9 mouse cellular contexts compared by ENCODE assay signal in the genomic region with DNA sequence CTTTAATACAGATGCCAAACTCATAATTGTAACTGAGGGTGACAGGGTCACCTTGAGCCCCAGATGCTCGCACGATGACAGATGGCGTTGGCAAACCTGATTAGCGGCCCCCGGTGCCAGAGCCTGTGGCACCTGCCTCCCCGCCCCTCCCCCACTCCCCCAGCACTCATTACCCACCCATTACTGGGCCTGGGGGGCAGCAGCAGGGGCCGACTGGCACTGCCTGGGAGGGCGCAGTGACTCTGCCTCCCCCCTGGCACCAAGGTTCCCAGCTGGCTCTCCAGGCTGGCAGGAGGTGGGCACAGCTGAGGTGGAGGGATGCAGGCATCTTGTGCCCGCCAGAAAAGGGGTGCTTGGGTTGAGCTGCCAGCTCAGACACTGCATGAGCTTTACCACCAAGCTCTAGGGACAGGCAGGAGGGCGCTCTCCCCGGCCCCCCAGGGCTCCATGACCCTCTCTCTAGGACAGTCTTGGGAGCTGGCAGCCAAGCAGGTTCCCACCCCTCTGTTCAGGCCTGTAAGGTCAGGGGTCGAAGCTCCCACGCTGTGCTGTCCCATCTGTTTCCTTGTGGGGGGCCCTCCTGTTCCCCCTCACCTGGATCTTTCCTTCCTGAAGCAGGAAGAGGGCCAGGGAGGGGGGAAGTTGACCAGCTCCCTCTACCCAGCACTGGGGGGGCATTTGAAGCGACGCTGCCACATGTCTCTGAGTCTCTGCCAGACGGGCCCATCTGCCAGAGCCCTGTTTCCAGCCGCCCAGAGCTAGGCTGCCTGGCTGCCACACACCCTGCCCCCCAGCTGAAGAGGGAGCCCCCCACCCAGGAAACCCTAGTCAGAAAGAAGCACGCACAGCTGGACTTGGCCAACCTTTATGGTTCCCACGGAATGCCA. TPM values are rescaled to one million over a fixed set of nuclear protein-coding genes. Genes with fewer than 3 reads are reported as not detected.
DNase-seq lines count a peak whose midpoint lies in the region; ATAC-seq and TF ChIP-seq lines count a peak whose summit lies in the region.
"Had no signal": no experiment of that assay in that cellular context is flagged by ENCODE, and none has a peak within 500 bp of the region (broad histone marks: within the 10 kb centered on the region; RNA-seq: fewer than 3 reads in every experiment).

No protein-coding gene starts in this region.

- intact Hi-C loops in left cerebral cortex, postnatal 25 days (cut with DNase I) = loop anchor here (5.0 kb wide), 1 partner anchor 177 kb away; no protein-coding TSS in a partner anchor

- peaks cover 27% of the 10 kb centered on the region for H3K4me1 ChIP-seq in kidney, embryonic 15.5 days
- peaks cover 48% of the 10 kb centered on the region for H3K4me1 ChIP-seq in G1E (ENCODE audit: insufficient read depth, low read depth, low read length)
- H3K4me1 ChIP-seq in hindbrain, embryonic 15.5 days (replicated peaks) = peaks cover 32% of the 10 kb centered on the region

- H3K27me3 ChIP-seq in kidney, embryonic 15.5 days = peaks cover 52% of the 10 kb centered on the region
- peaks cover 18% of the 10 kb centered on the region for H3K27me3 ChIP-seq in G1E (ENCODE audit: insufficient read depth, low read length)
- H3K27me3 ChIP-seq in hindbrain, embryonic 15.5 days = no peaks in the 10 kb centered on the region

- no peak overlapping the region for H3K4me2 ChIP-seq in kidney, embryonic 15.5 days
- 0 out of 2 replicates have a peak overlapping the region, but pooled peaks have one; percentile 7 for H3K4me2 ChIP-seq in hindbrain, embryonic 15.5 days
- H3K4me2 ChIP-seq: liver, embryonic 15.5 days had no signal

- peak; percentile 1 for ATAC-seq in kidney, embryonic 15.5 days (replicated peaks; ENCODE audit: low FRiP score)
- no peak for ATAC-seq in G1E (ENCODE audit: extremely low read depth, insufficient number of reproducible peaks, low FRiP score, poor library complexity, severe bottlenecking)
- peak; percentile 27 for ATAC-seq in hindbrain, embryonic 15.5 days (ENCODE audit: low FRiP score, low read depth)
- no peak for ATAC-seq in CD4-positive, CD25-positive, alpha-beta regulatory T cell, adult 4 months

- whole genome bisulfite sequencing in kidney, embryonic 15.5 days = 50% methylated on average over 19 of the region's 19 CpGs
- 21% methylated on average over 19 of the region's 19 CpGs for WGBS in hindbrain, embryonic 15.5 days

- no peaks in the 10 kb centered on the region for H3K9me3 ChIP-seq in kidney, embryonic 15.5 days (replicated peaks)
- no peaks in the 10 kb centered on the region for H3K9me3 ChIP-seq in G1E (replicated peaks)
- no peaks in the 10 kb centered on the region for H3K9me3 ChIP-seq in hindbrain, embryonic 15.5 days
- H3K9me3 ChIP-seq: liver, embryonic 15.5 days had no signal

- no peaks in the 10 kb centered on the region for H3K36me3 ChIP-seq in kidney, embryonic 15.5 days
- peaks cover 4% of the 10 kb centered on the region for H3K36me3 ChIP-seq in G1E (replicated peaks)
- no peaks in the 10 kb centered on the region for H3K36me3 ChIP-seq in hindbrain, embryonic 15.5 days
- H3K36me3 ChIP-seq: liver, embryonic 15.5 days had no signal

- no peak for DNase-seq in kidney, adult 9 months
- no peak for DNase-seq in G1E (ENCODE audit: low spot score)
- DNase-seq in cerebellum, postnatal 10 days = peak; percentile 94 to 95
- DNase-seq in left cerebral cortex, postnatal 25 days (ENCODE audit: low spot score in 2 of 2) = no peak
- DNase-seq in ovary, postnatal 14 days (ENCODE audit: low spot score) = no peak

- TF ChIP-seq CTCF in G1E (IDR thresholded peaks at IDR 0.05; ENCODE audit: low read depth, low read length) = no peak

- no peak overlapping the region for H3K9ac ChIP-seq in kidney, embryonic 15.5 days
- no peak overlapping the region for H3K9ac ChIP-seq in hindbrain, embryonic 15.5 days
- H3K9ac ChIP-seq: liver, embryonic 15.5 days had no signal

- no peak overlapping the region for H3K27ac ChIP-seq in kidney, embryonic 15.5 days
- H3K27ac ChIP-seq in hindbrain, embryonic 15.5 days (replicated peaks) = peak overlapping the region; percentile 79
- H3K27ac ChIP-seq: liver, embryonic 15.5 days had no signal

- no peak overlapping the region for H3K4me3 ChIP-seq in kidney, embryonic 15.5 days (replicated peaks)
- peak overlapping the region; percentile 33; the same call in 1 of the 2 replicates for H3K4me3 ChIP-seq in G1E (ENCODE audit: low read depth, low read length)
- H3K4me3 ChIP-seq in hindbrain, embryonic 15.5 days = no peak overlapping the region
- H3K4me3 ChIP-seq: liver, embryonic 15.5 days had no signal

RNA-seq across cellular contexts. Expression of a gene that starts 7.8 kb away (rescaled TPM):
- polyA plus RNA-seq in kidney, embryonic 15.5 days (2015; fragmentation: Nextera tagmentation; extraction: Ambion mirVana) = 6.3 and 7.0 TPM in 2 replicates
- total RNA-seq in G1E (2014; fragmentation: Nextera tagmentation) (7.1 and 7.7 TPM in 2 replicates), G1E (2017) (1.8 and 2.2 TPM in 2 replicates)
- polyA plus RNA-seq in G1E (2012) = 1.4 and 2.1 TPM in 2 replicates
- polyA plus RNA-seq in hindbrain, embryonic 15.5 days (2015; fragmentation: Nextera tagmentation; extraction: Ambion mirVana) = 14.0 and 15.1 TPM in 2 replicates
- polyA plus RNA-seq in CD4-positive, CD25-positive, alpha-beta regulatory T cell, adult 4 months (2017; shearing (Covaris generic)) = 1 to 10 TPM; 4.9 to 7.6 TPM
- total RNA-seq in left cerebral cortex, postnatal 25 days (2021) = 1 to 10 TPM; 8.3 to 9.5 TPM

RNA-seq across cellular contexts. Expression of a gene that starts 14.7 kb away (rescaled TPM):
- 14.2 and 15.5 TPM in 2 replicates for polyA plus RNA-seq in kidney, embryonic 15.5 days (2015; fragmentation: Nextera tagmentation; extraction: Ambion mirVana)
- total RNA-seq in G1E (2014; fragmentation: Nextera tagmentation) (30.0 and 34.0 TPM in 2 replicates), G1E (2017) (2.7 and 4.3 TPM in 2 replicates)
- 14.3 and 16.2 TPM in 2 replicates for polyA plus RNA-seq in G1E (2012)
- 71.2 and 87.6 TPM in 2 replicates for polyA plus RNA-seq in hindbrain, embryonic 15.5 days (2015; fragmentation: Nextera tagmentation; extraction: Ambion mirVana)
- 1 to 10 TPM; 2.8 to 7.2 TPM for polyA plus RNA-seq in CD4-positive, CD25-positive, alpha-beta regulatory T cell, adult 4 months (2017; shearing (Covaris generic))
- total RNA-seq in left cerebral cortex, postnatal 25 days (2021) = 100 to 1,000 TPM; 273 to 322 TPM

RNA-seq across cellular contexts. Expression of a gene that starts 16.5 kb away (rescaled TPM):
- polyA plus RNA-seq in kidney, embryonic 15.5 days (2015; fragmentation: Nextera tagmentation; extraction: Ambion mirVana) = 52.6 and 53.0 TPM in 2 replicates
- total RNA-seq in G1E (2014; fragmentation: Nextera tagmentation) = 10.0 and 13.0 TPM in 2 replicates
- 20.4 and 20.9 TPM in 2 replicates for total RNA-seq in G1E (2017)
- 79.7 and 93.0 TPM in 2 replicates for polyA plus RNA-seq in G1E (2012)
- 39.7 and 40.6 TPM in 2 replicates for polyA plus RNA-seq in hindbrain, embryonic 15.5 days (2015; fragmentation: Nextera tagmentation; extraction: Ambion mirVana)
- polyA plus RNA-seq in CD4-positive, CD25-positive, alpha-beta regulatory T cell, adult 4 months (2017; shearing (Covaris generic)) = 10 to 100 TPM; 14.3 to 16.4 TPM
- 10 to 100 TPM; 23.4 to 24.7 TPM for total RNA-seq in left cerebral cortex, postnatal 25 days (2021)

RNA-seq across cellular contexts. Expression of a gene that starts 25.7 kb away (rescaled TPM):
- polyA plus RNA-seq in kidney, embryonic 15.5 days (2015; fragmentation: Nextera tagmentation; extraction: Ambion mirVana) = 112 and 122 TPM in 2 replicates
- total RNA-seq in G1E (2014; fragmentation: Nextera tagmentation) = 116 and 121 TPM in 2 replicates
- total RNA-seq in G1E (2017) = 38.7 and 39.2 TPM in 2 replicates
- 414 and 672 TPM in 2 replicates for polyA plus RNA-seq in G1E (2012)
- polyA plus RNA-seq in hindbrain, embryonic 15.5 days (2015; fragmentation: Nextera tagmentation; extraction: Ambion mirVana) = 79.1 and 85.9 TPM in 2 replicates
- polyA plus RNA-seq in CD4-positive, CD25-positive, alpha-beta regulatory T cell, adult 4 months (2017; shearing (Covaris generic)) = 100 to 1,000 TPM; 139 to 160 TPM
- total RNA-seq in left cerebral cortex, postnatal 25 days (2021) = 10 to 100 TPM; 67.8 to 73.7 TPM

RNA-seq across cellular contexts. Expression of a gene that starts 31.9 kb away (rescaled TPM):
- polyA plus RNA-seq in kidney, embryonic 15.5 days (2015; fragmentation: Nextera tagmentation; extraction: Ambion mirVana) = 1,039 and 1,041 TPM in 2 replicates
- total RNA-seq in G1E (2014; fragmentation: Nextera tagmentation) (406 and 435 TPM in 2 replicates), G1E (2017) (831 and 954 TPM in 2 replicates)
- 248 and 253 TPM in 2 replicates for polyA plus RNA-seq in G1E (2012)
- 700 and 710 TPM in 2 replicates for polyA plus RNA-seq in hindbrain, embryonic 15.5 days (2015; fragmentation: Nextera tagmentation; extraction: Ambion mirVana)
- polyA plus RNA-seq in CD4-positive, CD25-positive, alpha-beta regulatory T cell, adult 4 months (2017; shearing (Covaris generic)) = 100 to 1,000 TPM; 250 to 281 TPM
- total RNA-seq in left cerebral cortex, postnatal 25 days (2021) = 100 to 1,000 TPM; 562 to 564 TPM

Comparison
In these comparisons a context has a peak if more than half of its experiments do, and no peak if none do; other contexts are left out.
1. ATAC-seq: peak in kidney, embryonic 15.5 days (single experiment) and hindbrain, embryonic 15.5 days (single experiment); none in G1E (single experiment) and CD4-positive, CD25-positive, alpha-beta regulatory T cell, adult 4 months (single experiment).
2. DNase-seq: peak in cerebellum, postnatal 10 days (2 of 2); none in kidney, adult 9 months (single experiment), G1E (single experiment), left cerebral cortex, postnatal 25 days (0 of 2) and ovary, postnatal 14 days (single experiment).